ENCODE assay signal across 7 mouse cellular contexts in genomic region chr8:94904450-94905175, GRCm38 (mm10). TPM values are rescaled to one million over a fixed set of nuclear protein-coding genes. Genes with fewer than 3 reads are reported as not detected.
DNase-seq lines count a peak whose midpoint lies in the region; ATAC-seq lines count a peak whose summit lies in the region.

No protein-coding gene starts in this region.

- H3K4me1 ChIP-seq in liver, embryonic 11.5 days (replicated peaks; ENCODE audit: control insufficient read depth, insufficient read depth, low read length), result peaks cover 19% of the 10 kb centered on the region

- no peaks in the 10 kb centered on the region for H3K27me3 ChIP-seq in liver, embryonic 11.5 days (replicated peaks; ENCODE audit: control insufficient read depth, insufficient read depth, low read length)

- H3K9me3 ChIP-seq in liver, embryonic 11.5 days (ENCODE audit: control insufficient read depth, low read length), result no peaks in the 10 kb centered on the region

- peak; percentile 93 for DNase-seq in Muller cell, postnatal 12 days (ENCODE audit: inconsistent ontology term)
- peak; percentile 88 for DNase-seq in adrenal gland, postnatal 10 days
- DNase-seq in gastrocnemius, postnatal 4 days (ENCODE audit: low spot score in 2 of 2), result peak; percentile 82 to 83
- peak; percentile 94 to 96 for DNase-seq in kidney, adult 8-10 months
- no peak for DNase-seq in liver, embryonic 11.5 days (ENCODE audit: low spot score)
- DNase-seq in ovary, postnatal 10 days (ENCODE audit: low spot score), result peak; percentile 75
- DNase-seq in thymus, postnatal 0 days (ENCODE audit: low spot score), result no peak

- WGBS in liver, embryonic 11.5 days, result 82% methylated on average over 12 of the region's 12 CpGs

- H3K4me2 ChIP-seq in liver, embryonic 11.5 days, result no peak overlapping the region

- no peak for ATAC-seq in liver, embryonic 11.5 days (replicated peaks; ENCODE audit: low FRiP score)

- H3K27ac ChIP-seq in liver, embryonic 11.5 days (ENCODE audit: low read depth, low read length), result peak overlapping the region; percentile 26; the same call in 1 of the 2 replicates

- no peak overlapping the region for H3K9ac ChIP-seq in liver, embryonic 11.5 days (ENCODE audit: low read depth, low read length)

- H3K36me3 ChIP-seq in liver, embryonic 11.5 days (ENCODE audit: control insufficient read depth, insufficient read depth, low read length), result peaks cover 6% of the 10 kb centered on the region; the same call in 1 of the 2 replicates

- no peak overlapping the region for H3K4me3 ChIP-seq in liver, embryonic 11.5 days (ENCODE audit: low read depth, low read length)

RNA-seq across cellular contexts. Expression of gene Ccdc102a, which starts 13.3 kb away (rescaled TPM):
- total RNA-seq in adrenal gland, postnatal 10 days (2021), result 10 to 100 TPM; 11.0 to 11.7 TPM
- total RNA-seq in gastrocnemius, postnatal 4 days (2021), result 10 to 100 TPM; 23.9 to 24.5 TPM
- polyA plus RNA-seq in liver, embryonic 11.5 days (2014; fragmentation: Nextera tagmentation; extraction: Ambion mirVana), result 16.4 and 17.6 TPM in 2 replicates
- polyA plus RNA-seq in thymus, postnatal 0 days (2015; fragmentation: Nextera tagmentation; extraction: Ambion mirVana), result 7.8 and 9.4 TPM in 2 replicates

RNA-seq across cellular contexts. Expression of gene Adgrg5, which starts 18.9 kb away (rescaled TPM):
- total RNA-seq in adrenal gland, postnatal 10 days (2021), result under 1 TPM; 0.27 to 0.82 TPM
- under 1 TPM; 0.15 to 0.18 TPM for total RNA-seq in gastrocnemius, postnatal 4 days (2021)
- 1.9 and 2.0 TPM in 2 replicates for polyA plus RNA-seq in liver, embryonic 11.5 days (2014; fragmentation: Nextera tagmentation; extraction: Ambion mirVana)
- 5.4 and 5.5 TPM in 2 replicates for polyA plus RNA-seq in thymus, postnatal 0 days (2015; fragmentation: Nextera tagmentation; extraction: Ambion mirVana)

RNA-seq across cellular contexts. Expression of gene Dok4, which starts 28.5 kb away (rescaled TPM):
- 10 to 100 TPM; 26.3 to 26.7 TPM for total RNA-seq in adrenal gland, postnatal 10 days (2021)
- 10 to 100 TPM; 15.7 to 15.9 TPM for total RNA-seq in gastrocnemius, postnatal 4 days (2021)
- 13.2 and 13.9 TPM in 2 replicates for polyA plus RNA-seq in liver, embryonic 11.5 days (2014; fragmentation: Nextera tagmentation; extraction: Ambion mirVana)
- polyA plus RNA-seq in thymus, postnatal 0 days (2015; fragmentation: Nextera tagmentation; extraction: Ambion mirVana), result 3.8 TPM in 2 replicates

RNA-seq across cellular contexts. Expression of gene Polr2c, which starts 47.4 kb away (rescaled TPM):
- total RNA-seq in adrenal gland, postnatal 10 days (2021), result 10 to 100 TPM; 56.7 to 64.3 TPM
- total RNA-seq in gastrocnemius, postnatal 4 days (2021), result 10 to 100 TPM; 48.8 to 54.0 TPM
- polyA plus RNA-seq in liver, embryonic 11.5 days (2014; fragmentation: Nextera tagmentation; extraction: Ambion mirVana), result 162 and 172 TPM in 2 replicates
- polyA plus RNA-seq in thymus, postnatal 0 days (2015; fragmentation: Nextera tagmentation; extraction: Ambion mirVana), result 139 and 145 TPM in 2 replicates

Comparison
In these comparisons a context has a peak if more than half of its experiments do, and no peak if none do; other contexts are left out.
1. DNase-seq: peak in Muller cell, postnatal 12 days (single experiment), adrenal gland, postnatal 10 days (single experiment), gastrocnemius, postnatal 4 days (2 of 2), kidney, adult 8-10 months (2 of 2) and ovary, postnatal 10 days (single experiment); none in liver, embryonic 11.5 days (single experiment) and thymus, postnatal 0 days (single experiment).